Mouse (Mus musculus): ENCODE data around the gene Prpf38a.

The Prpf38a gene

GRCm38 (mm10) chr4:108578840-108579742 is at the start of gene Prpf38a, which contains the start of gene Orc1:
Gene Prpf38a (minus strand): TSS chr4:108579336.
Gene Orc1 (plus strand): TSS chr4:108579423.
- peak; percentile 99 to 100 for DNase-seq

DNA sequence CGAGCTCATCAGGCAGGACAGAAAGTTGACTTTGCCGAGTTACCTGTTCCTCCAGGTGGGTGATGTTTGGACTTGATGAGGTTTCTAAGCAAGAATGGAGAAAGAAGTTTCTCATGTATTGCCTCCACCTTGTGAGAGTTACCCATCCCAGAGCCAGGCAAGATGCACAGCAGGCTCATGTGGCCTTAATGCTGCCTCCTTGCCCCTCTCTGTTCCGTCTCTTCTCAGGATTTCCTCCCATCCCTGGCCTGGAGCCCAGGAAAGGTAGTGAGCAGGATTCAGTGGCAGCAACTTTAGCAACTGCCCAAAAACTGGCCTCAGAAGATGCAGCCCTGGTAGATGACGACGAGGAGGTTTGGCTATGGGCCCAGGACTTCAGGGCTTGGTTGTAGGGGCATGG is 47.9 kb upstream of the Prpf38a start:
- no peak for DNase-seq

DNA sequence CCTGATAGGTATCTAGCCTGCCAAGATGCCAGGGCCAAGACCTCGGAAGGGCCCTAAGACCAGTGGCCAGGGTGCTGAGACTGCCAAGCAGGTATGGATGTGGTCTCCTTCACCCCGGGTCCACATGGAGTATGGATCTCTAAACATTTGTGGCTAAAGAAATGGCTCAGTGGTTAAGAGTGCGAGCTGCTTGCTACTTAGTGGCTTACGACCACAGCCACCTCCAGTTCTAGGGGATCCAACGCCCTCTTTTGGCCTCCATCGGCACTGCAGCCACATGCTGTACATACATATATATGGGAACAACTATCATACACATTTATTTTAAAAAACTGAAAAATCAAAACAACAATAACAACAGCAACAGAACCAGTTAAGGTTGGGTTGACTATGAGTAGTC is 42.4 kb upstream of the Prpf38a start:
- DNase-seq = peak; percentile 52 to 53

DNA sequence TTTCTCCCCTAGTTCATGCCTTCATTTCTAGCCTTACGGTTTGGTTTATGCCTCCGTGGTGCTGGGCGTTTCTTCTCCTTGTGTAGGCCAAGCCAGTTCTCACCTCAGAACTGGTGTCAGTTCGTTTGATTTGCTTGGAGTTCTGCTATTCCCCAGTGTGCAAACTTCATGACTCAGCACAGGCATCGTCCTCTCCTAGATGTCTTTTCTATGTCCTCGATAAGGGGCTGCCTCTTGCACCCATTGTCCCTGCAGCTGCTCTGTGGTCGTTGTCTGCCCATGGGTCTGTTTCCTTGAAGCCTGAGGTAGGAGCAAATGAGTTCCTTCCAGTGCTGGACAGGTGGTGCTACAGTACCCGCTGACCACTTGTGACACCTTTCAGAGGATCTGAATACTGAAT is 41.4 kb upstream of the Prpf38a start:
- peak; percentile 13 to 14 for DNase-seq

- DNase-seq = peak; percentile 94 to 95
Measured at GRCm38 (mm10) chr4:108619587-108620341, 40.6 kb upstream of the Prpf38a start, which contains the start of gene Cc2d1b. Gene Cc2d1b (plus strand): TSS chr4:108619940.

DNA sequence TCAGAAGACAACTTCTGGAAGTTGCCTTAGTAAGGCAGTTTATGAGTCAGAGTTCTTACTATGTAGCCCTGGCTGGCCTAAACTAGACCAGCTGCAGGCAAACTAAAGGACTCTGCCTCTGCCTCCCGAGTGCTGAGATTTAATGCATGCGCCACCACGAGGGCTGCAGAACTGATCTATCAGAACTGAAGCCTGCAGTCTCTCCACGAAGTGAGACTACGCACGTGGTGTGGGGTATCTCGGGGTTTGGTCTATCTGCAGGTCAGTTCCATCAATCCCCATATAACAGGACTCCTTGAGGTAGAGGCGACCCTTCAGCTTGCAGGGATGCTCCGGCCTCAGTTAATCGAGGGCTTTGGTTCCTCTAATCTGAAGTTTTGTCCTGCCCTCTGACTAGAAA is 40.0 kb upstream of the Prpf38a start:
- DNase-seq = no peak

DNA sequence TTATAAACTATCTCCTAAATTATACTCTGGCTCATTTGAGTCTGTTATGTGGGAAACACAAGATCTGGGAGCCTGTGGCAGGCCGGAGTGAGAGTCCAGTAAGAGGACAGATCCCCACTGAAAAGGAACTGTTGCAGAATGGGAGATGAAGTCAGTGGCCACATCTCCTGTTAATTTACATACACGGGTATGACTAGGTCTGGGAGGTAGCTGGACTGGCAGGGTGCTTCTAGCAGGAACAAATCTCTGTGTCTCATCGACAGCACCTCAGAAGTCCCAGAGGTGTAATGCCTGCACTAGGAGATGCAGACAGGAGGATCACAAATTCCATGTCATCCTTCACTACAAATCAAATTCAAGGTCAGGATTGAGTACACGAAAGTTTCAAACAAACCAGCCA is 39.5 kb upstream of the Prpf38a start:
- no peak for DNase-seq

- DNase-seq = no peak
Measured at GRCm38 (mm10) chr4:108610935-108611334, 31.8 kb upstream of the Prpf38a start.

DNA sequence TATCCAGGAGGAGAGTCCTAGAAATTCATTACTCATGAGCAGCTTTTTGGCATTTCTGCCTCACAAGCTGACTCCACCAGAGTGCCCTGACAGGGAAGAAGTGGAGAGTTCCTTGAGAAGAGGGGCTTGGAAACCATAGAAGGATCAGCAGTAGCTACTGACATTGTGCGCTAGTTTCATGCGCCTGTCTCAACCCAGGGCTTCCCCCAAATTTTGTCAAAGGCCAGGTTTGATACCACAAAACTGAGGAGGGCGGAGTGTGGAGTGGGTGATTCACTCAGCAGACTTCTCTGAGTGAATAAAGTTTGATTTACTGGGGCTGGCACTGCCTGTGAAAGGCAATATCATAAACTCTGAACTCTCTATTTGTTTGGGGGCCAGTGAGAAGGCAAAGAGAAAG is 29.5 kb upstream of the Prpf38a start:
- DNase-seq = no peak

- no peak for DNase-seq
Measured at GRCm38 (mm10) chr4:108601870-108602269, 22.7 kb upstream of the Prpf38a start.

DNA sequence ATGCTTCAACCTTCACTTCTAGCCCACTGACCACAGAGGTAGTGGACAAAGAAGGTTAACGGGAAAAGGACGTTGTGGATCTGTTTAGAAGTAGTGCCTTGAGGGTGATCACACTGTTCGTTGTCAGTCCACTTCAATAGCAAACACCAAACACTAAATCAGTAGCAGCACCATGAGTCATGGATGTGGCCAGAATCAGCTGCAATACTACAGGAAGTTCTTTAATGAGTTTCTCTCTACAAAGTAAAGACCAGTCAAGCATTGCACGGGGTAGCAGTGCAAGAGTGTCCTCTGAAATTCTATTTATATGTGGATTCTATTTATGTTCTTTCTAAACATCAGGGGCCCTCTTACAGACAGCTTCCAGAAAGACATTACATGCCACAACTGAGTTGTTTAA is 19.2 kb upstream of the Prpf38a start:
- peak in 1 of 2 experiments; percentile 7 for DNase-seq

DNA sequence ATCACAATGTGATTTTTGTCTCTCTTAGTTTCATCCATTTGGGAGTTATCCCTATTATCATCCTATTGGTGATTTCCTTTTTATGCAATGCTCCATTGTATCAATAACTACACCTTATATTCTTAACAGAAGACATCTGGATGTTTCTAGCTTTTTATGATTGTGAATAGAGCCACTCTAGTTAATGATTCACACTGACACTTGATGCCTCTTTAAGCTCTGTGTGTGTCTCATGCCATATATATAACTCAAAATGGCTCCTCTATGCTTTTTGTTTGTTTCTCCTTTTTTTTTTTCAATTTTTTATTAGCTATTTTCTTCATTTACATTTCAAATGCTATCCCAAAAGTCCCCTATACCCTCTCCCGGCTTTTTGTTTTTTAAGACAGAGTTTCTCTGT is 16.6 kb upstream of the Prpf38a start:
- no peak for DNase-seq

DNA sequence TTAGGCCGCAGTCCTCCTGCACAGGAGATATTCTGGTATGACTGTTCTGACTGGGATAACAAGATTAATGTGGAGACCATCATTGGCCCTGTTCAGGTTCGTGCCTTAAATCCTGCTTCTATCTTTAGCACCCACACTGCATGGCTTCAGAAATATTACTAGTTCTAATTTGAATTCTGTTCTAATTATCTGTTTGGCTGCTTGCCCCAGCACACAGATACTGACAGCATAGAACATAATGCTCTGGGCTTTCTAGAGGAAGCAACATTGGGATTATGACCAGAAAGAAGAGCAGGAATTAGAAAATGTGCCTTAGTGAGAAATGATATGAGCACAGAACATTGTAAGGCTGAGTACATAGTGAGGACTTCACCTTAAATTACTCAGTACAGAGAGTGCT is 14.2 kb upstream of the Prpf38a start:
- DNase-seq = no peak

DNA sequence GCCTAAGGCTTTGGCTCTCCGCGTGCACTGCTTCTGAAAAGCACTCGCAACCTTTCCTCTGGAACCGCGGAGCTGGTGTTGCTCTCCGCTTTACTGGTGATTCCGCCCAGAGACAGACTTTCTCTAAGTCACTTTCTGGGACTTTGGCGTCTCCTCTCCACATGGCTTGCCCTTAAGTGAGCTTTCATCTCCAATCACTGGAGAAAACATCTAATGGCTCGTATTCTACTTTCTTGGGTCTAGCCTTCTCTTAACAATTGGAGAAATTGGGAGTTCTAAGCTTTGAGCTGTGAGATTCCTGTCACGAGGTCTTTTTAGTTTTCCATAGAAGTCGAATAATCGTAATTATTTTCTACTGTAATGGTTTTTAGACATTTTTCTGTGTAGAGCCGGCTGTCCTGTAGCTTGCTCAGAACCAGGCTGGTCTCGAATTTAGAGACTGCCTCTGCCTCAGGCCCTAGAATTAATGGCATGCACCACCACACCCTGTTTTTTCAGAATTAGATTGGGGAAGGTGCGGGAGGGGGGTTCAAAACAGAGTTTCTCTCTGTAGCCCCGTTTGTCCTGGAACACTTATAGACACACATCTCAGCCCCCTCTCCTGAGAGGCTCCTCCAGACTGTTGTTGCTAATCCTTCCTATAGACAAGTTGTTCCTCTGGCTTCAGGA is 741 bp upstream of the Prpf38a start:
- DNase-seq = no peak

DNA sequence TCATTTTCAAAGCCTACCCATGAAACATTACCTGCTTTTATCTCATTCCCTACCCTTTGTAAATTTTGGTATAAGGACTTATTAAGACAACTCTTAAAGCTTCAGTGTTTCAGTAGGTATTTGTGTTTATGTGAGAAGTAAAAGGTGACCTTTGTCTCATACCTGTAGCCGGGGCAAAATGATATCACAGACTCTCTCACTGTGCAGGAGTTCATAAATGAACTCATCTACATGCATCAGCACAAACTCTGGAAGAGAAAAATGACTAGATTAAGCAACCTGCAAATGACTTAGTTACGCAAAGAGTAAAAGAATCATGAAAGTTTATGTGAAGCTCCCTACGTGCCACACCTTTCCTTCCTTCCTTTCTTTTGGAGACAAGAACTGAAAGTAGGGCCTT is 6.5 kb downstream of the Prpf38a start:
- DNase-seq = no peak

GRCm38 (mm10) chr4:108565026-108565425 is 14.1 kb downstream of the Prpf38a start:
- DNase-seq = no peak

DNA sequence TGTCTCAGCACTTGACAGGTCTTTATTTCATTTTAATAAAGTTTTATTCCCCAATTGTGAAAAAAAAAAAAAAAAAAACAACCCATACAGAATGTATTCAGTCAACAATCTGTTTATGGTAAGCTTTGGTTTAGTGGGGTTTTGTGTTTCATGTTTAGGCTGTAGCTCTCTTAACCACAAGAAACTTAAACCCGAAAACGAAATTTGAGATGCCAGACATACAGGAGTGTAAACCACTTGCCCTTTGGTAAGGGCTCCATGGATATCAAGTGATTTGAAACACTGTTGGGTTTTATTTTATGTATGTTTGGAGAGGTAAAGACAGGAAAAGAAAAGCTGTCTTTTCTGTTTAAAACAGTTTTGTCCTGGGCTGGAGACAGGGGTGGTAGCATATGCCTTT is 39.4 kb downstream of the Prpf38a start:
- DNase-seq = no peak
